Comparison of ENCODE assay signal across 28 mouse cellular contexts in the genomic region with DNA sequence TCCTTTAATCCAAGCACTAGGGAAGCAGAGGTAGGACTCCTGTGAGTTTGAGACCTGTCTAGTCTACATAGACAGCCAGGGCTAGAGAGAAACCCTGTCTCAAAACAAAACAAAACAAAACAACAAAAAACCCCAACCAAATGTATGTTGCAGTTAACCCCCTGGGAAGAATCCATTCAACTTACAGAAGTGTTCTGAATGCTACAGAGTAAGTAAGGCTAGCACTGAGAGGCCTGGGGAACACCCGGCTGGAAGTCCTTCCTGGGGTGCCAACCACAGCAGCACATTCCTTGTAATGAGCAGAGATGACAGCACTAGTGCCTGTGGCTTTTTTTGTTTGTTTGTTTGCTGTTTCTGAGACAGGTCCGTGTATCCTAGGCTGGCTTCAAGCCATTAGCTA.
"Had no signal": no experiment of that assay in that cellular context is flagged by ENCODE, and none has a peak within 500 bp of the region (broad histone marks: within the 10 kb centered on the region; RNA-seq: fewer than 3 reads in every experiment).

No protein-coding gene starts in this region.

- H3K9me3 ChIP-seq: heart, embryonic 13.5 days; heart, embryonic 15.5 days; hindbrain, embryonic 10.5 days; hindbrain, embryonic 12.5 days; intestine, embryonic 15.5 days; limb, embryonic 10.5 days; limb, embryonic 12.5 days; liver, embryonic 13.5 days; liver, embryonic 15.5 days had no signal

- H3K27me3 ChIP-seq: heart, embryonic 13.5 days; heart, embryonic 15.5 days; hindbrain, embryonic 12.5 days; intestine, embryonic 15.5 days; limb, embryonic 12.5 days; liver, embryonic 13.5 days; liver, embryonic 15.5 days had no signal

- ATAC-seq: hindbrain, embryonic 16.5 days; inflammation-experienced regulatory T-cells, adult 6 months; intestine, embryonic 15.5 days; intestine, postnatal 0 days; liver, postnatal 0 days had no signal

- H3K4me2 ChIP-seq: heart, embryonic 11.5 days; heart, embryonic 13.5 days; heart, embryonic 15.5 days; hindbrain, embryonic 12.5 days; hindbrain, embryonic 14.5 days; intestine, embryonic 15.5 days; limb, embryonic 12.5 days; liver, embryonic 11.5 days; liver, embryonic 13.5 days; liver, embryonic 15.5 days had no signal

- H3K9ac ChIP-seq: heart, embryonic 13.5 days; heart, embryonic 15.5 days; hindbrain, embryonic 12.5 days; hindbrain, embryonic 14.5 days; intestine, embryonic 15.5 days; limb, embryonic 12.5 days; liver, embryonic 13.5 days; liver, embryonic 15.5 days; liver, postnatal 0 days had no signal

- H3K4me3 ChIP-seq: heart, adult 2 months; heart, embryonic 13.5 days; heart, embryonic 15.5 days; hindbrain, embryonic 10.5 days; hindbrain, embryonic 12.5 days; intestine, embryonic 15.5 days; layer of hippocampus, adult 2 months; limb, embryonic 10.5 days; limb, embryonic 12.5 days; liver, embryonic 13.5 days; liver, embryonic 15.5 days had no signal

- DNase-seq: gastrocnemius, postnatal 14 days; gastrocnemius, postnatal 36 days; heart, adult 11 months; heart, adult 2 months; heart, postnatal 4 days; kidney, adult 18-20 months; kidney, adult 8-10 months; kidney, postnatal 10 days; kidney, postnatal 25 days; kidney, postnatal 4 days; liver; liver, embryonic 13.5 days; liver, postnatal 0 days had no signal

- H3K27ac ChIP-seq: heart, adult 2 months; heart, embryonic 13.5 days; heart, embryonic 15.5 days; hindbrain, embryonic 10.5 days; hindbrain, embryonic 12.5 days; hindbrain, embryonic 14.5 days; intestine, embryonic 15.5 days; layer of hippocampus, adult 2 months; limb, embryonic 10.5 days; limb, embryonic 12.5 days; liver, embryonic 13.5 days; liver, embryonic 15.5 days had no signal
